ENCODE assay signal across 11 mouse cellular contexts in the genomic region with DNA sequence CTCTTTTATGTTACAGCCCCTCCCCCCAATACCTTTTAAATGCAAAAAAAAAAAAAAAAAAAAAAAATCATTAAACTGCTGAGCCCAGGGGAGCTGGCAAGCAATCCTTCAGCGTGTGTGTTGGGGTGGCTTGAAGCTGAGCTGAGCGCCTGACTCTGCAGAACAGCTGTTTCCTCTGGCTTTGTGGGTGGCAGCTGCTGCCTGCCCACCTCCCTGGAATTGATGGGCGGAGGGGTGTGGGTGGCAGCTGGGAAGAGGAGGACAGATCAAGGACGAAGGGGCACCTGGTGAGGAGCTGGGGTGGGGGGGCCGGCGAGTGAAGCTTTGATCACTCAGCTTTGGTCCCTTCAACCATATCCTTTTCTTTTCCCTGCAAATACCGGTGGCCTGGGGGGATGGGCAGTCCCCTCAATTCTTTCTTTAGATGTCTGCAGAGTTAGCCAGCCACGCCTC. TPM values are rescaled to one million over a fixed set of nuclear protein-coding genes. Genes with fewer than 3 reads are reported as not detected.
DNase-seq lines count a peak whose midpoint lies in the region; ATAC-seq and TF ChIP-seq lines count a peak whose summit lies in the region.
"Had no signal": no experiment of that assay in that cellular context is flagged by ENCODE, and none has a peak within 500 bp of the region (broad histone marks: within the 10 kb centered on the region; RNA-seq: fewer than 3 reads in every experiment).

No protein-coding gene starts in this region.

- H3K36me3 ChIP-seq in heart, embryonic 15.5 days, result no peaks in the 10 kb centered on the region
- H3K36me3 ChIP-seq in heart, adult 2 months (ENCODE audit: control insufficient read depth, insufficient read depth, low read length), result no peaks in the 10 kb centered on the region
- no peaks in the 10 kb centered on the region for H3K36me3 ChIP-seq in ES-Bruce4 (ENCODE audit: control insufficient read depth, insufficient read depth, low read length, poor library complexity, severe bottlenecking)
- H3K36me3 ChIP-seq in forebrain, embryonic 11.5 days (ENCODE audit: control insufficient read depth, insufficient read depth, low read length), result no peaks in the 10 kb centered on the region
- H3K36me3 ChIP-seq in midbrain, postnatal 0 days (ENCODE audit: insufficient read depth, low read length), result 0 out of 2 replicates have a peak, but pooled peaks cover 2% of the 10 kb centered on the region
- H3K36me3 ChIP-seq: liver, embryonic 15.5 days; stomach, embryonic 15.5 days had no signal

- no peaks in the 10 kb centered on the region for H3K27me3 ChIP-seq in heart, embryonic 15.5 days
- H3K27me3 ChIP-seq in heart, adult 2 months (ENCODE audit: control insufficient read depth, insufficient read depth, low read length), result no peaks in the 10 kb centered on the region
- H3K27me3 ChIP-seq in ES-Bruce4 (ENCODE audit: control insufficient read depth, insufficient read depth, low read length, poor library complexity, severe bottlenecking), result no peaks in the 10 kb centered on the region
- H3K27me3 ChIP-seq in forebrain, embryonic 11.5 days (ENCODE audit: control insufficient read depth, insufficient read depth, low read length), result no peaks in the 10 kb centered on the region
- H3K27me3 ChIP-seq in midbrain, postnatal 0 days (ENCODE audit: insufficient read depth, low read length), result no peaks in the 10 kb centered on the region
- H3K27me3 ChIP-seq: liver, embryonic 15.5 days; stomach, embryonic 15.5 days had no signal

- intact Hi-C loops in heart, adult 2 months (cut with DNase I), result no loop called here

- H3K4me2 ChIP-seq in heart, embryonic 15.5 days, result peak overlapping the region; percentile 43
- H3K4me2 ChIP-seq in forebrain, embryonic 11.5 days (ENCODE audit: low read depth, low read length, severe bottlenecking), result no peak overlapping the region
- H3K4me2 ChIP-seq in midbrain, postnatal 0 days (ENCODE audit: low read depth, low read length, poor library complexity, severe bottlenecking), result no peak overlapping the region
- H3K4me2 ChIP-seq: liver, embryonic 15.5 days; stomach, embryonic 15.5 days had no signal

- no peak for TF ChIP-seq POLR2A in heart, adult 2 months (IDR thresholded peaks at IDR 0.05; ENCODE audit: insufficient read depth, low read depth, low read length)
- no peak for TF ChIP-seq POLR2A in ES-Bruce4 (IDR thresholded peaks at IDR 0.05; ENCODE audit: insufficient read depth, low read length)

- no peak for TF ChIP-seq CTCF in heart, adult 2 months (IDR thresholded peaks at IDR 0.05)
- no peak for TF ChIP-seq CTCF in ES-Bruce4 (IDR thresholded peaks at IDR 0.05; ENCODE audit: low read depth, low read length)
- no peak for TF ChIP-seq CTCF in midbrain, postnatal 0 days (IDR thresholded peaks at IDR 0.05)

- H3K79me2 ChIP-seq in heart, adult 2 months (replicated peaks; ENCODE audit: control insufficient read depth, insufficient read depth, low read length), result no peaks in the 10 kb centered on the region

- 21% methylated on average over 8 of the region's 8 CpGs for WGBS in heart, embryonic 15.5 days
- WGBS in heart, adult 2 months, result 37% methylated on average over 8 of the region's 8 CpGs
- 8% methylated on average over 8 of the region's 8 CpGs for WGBS in forebrain, embryonic 11.5 days
- 10% methylated on average over 8 of the region's 8 CpGs for WGBS in midbrain, postnatal 0 days

- peaks cover 46% of the 10 kb centered on the region for H3K4me1 ChIP-seq in heart, embryonic 15.5 days (replicated peaks)
- peaks cover 18% of the 10 kb centered on the region for H3K4me1 ChIP-seq in heart, adult 2 months (ENCODE audit: control insufficient read depth, insufficient read depth, low read length)
- peaks cover 7% of the 10 kb centered on the region for H3K4me1 ChIP-seq in ES-Bruce4 (ENCODE audit: control insufficient read depth, insufficient read depth, low read length)
- H3K4me1 ChIP-seq in forebrain, embryonic 11.5 days (replicated peaks; ENCODE audit: control insufficient read depth, insufficient read depth, low read length), result peaks cover 10% of the 10 kb centered on the region
- H3K4me1 ChIP-seq in midbrain, postnatal 0 days (ENCODE audit: insufficient read depth, low read length), result no peaks in the 10 kb centered on the region

- H3K27ac ChIP-seq in heart, embryonic 15.5 days, result no peak overlapping the region
- H3K27ac ChIP-seq in heart, adult 2 months, result no peak overlapping the region
- H3K27ac ChIP-seq in ES-Bruce4 (ENCODE audit: insufficient read depth, low read length), result 0 out of 2 replicates have a peak overlapping the region, but pooled peaks have one; percentile 12
- H3K27ac ChIP-seq in forebrain, embryonic 11.5 days (ENCODE audit: low read depth, low read length), result no peak overlapping the region
- no peak overlapping the region for H3K27ac ChIP-seq in midbrain, postnatal 0 days (ENCODE audit: low read depth, low read length)
- H3K27ac ChIP-seq: liver, embryonic 15.5 days; stomach, embryonic 15.5 days had no signal

- H3K4me3 ChIP-seq in heart, embryonic 15.5 days, result no peak overlapping the region
- no peak overlapping the region for H3K4me3 ChIP-seq in heart, adult 2 months
- no peak overlapping the region for H3K4me3 ChIP-seq in ES-Bruce4 (ENCODE audit: low read depth, low read length)
- H3K4me3 ChIP-seq in forebrain, embryonic 11.5 days (ENCODE audit: low read depth, low read length), result no peak overlapping the region
- no peak overlapping the region for H3K4me3 ChIP-seq in midbrain, postnatal 0 days (ENCODE audit: low read depth, low read length)
- H3K4me3 ChIP-seq: erythroblast, embryonic 14.5 days; liver, embryonic 15.5 days; stomach, embryonic 15.5 days had no signal

- H3K9me3 ChIP-seq in heart, embryonic 15.5 days (replicated peaks), result no peaks in the 10 kb centered on the region
- no peaks in the 10 kb centered on the region for H3K9me3 ChIP-seq in ES-Bruce4 (replicated peaks; ENCODE audit: control insufficient read depth, insufficient read depth, low read length, poor library complexity, severe bottlenecking)
- no peaks in the 10 kb centered on the region for H3K9me3 ChIP-seq in forebrain, embryonic 11.5 days (ENCODE audit: control insufficient read depth, low read length)
- H3K9me3 ChIP-seq in midbrain, postnatal 0 days (ENCODE audit: low read length), result no peaks in the 10 kb centered on the region
- H3K9me3 ChIP-seq: liver, embryonic 15.5 days; stomach, embryonic 15.5 days had no signal

- ATAC-seq in heart, embryonic 15.5 days (replicated peaks; ENCODE audit: insufficient number of reproducible peaks, insufficient read depth, low FRiP score, low read depth), result no peak
- ATAC-seq in forebrain, embryonic 11.5 days (replicated peaks; ENCODE audit: low FRiP score), result no peak
- 0 out of 2 replicates have a peak, but pooled peaks have one; percentile 23 for ATAC-seq in midbrain, postnatal 0 days (ENCODE audit: low FRiP score)

- no peak for DNase-seq in heart, adult 2 months
- DNase-seq in forebrain, embryonic 11.5 days (ENCODE audit: low spot score), result peak; percentile 63
- DNase-seq in midbrain, postnatal 0 days (ENCODE audit: low spot score), result peak; percentile 55
- no peak for DNase-seq in layer of hippocampus, adult 18-20 months (ENCODE audit: low spot score in 2 of 2)
- DNase-seq in layer of hippocampus, postnatal 10 days (ENCODE audit: low spot score in 2 of 2), result no peak
- no peak for DNase-seq in right cerebral cortex, postnatal 25 days

- H3K9ac ChIP-seq in heart, embryonic 15.5 days, result no peak overlapping the region
- H3K9ac ChIP-seq in heart, adult 2 months (ENCODE audit: low read depth, low read length), result no peak overlapping the region
- no peak overlapping the region for H3K9ac ChIP-seq in ES-Bruce4 (ENCODE audit: low read depth, poor library complexity, severe bottlenecking)
- H3K9ac ChIP-seq in forebrain, embryonic 11.5 days (ENCODE audit: low read length), result no peak overlapping the region
- no peak overlapping the region for H3K9ac ChIP-seq in midbrain, postnatal 0 days (replicated peaks; ENCODE audit: low read length, poor library complexity, severe bottlenecking)
- H3K9ac ChIP-seq: liver, embryonic 15.5 days; stomach, embryonic 15.5 days had no signal

- TF ChIP-seq EP300 in heart, adult 2 months (IDR thresholded peaks at IDR 0.05; ENCODE audit: insufficient read depth, low read depth, low read length), result no peak
- TF ChIP-seq EP300 in ES-Bruce4 (IDR thresholded peaks at IDR 0.05; ENCODE audit: insufficient read depth, low read depth, low read length), result peak; percentile 82; the same call in 1 of the 2 replicates

RNA-seq across cellular contexts. Expression of a gene that starts 24.3 kb away (rescaled TPM):
- polyA plus RNA-seq in heart, embryonic 15.5 days (2015; fragmentation: Nextera tagmentation; extraction: Ambion mirVana), result 318 and 332 TPM in 2 replicates
- 10 to 100 TPM; 64.5 to 84.9 TPM for total RNA-seq in heart, adult 2 months (2021)
- 84.5 and 104 TPM in 2 replicates for polyA plus RNA-seq in heart, adult 2 months (2012; rRNA removed)
- polyA plus RNA-seq in ES-Bruce4 (2011; ENCODE audit: insufficient read depth, insufficient read length, low read depth, missing spikeins), result 541 and 557 TPM in 2 replicates
- polyA plus RNA-seq in forebrain, embryonic 11.5 days (2014; fragmentation: Nextera tagmentation; extraction: Ambion mirVana), result 823 and 865 TPM in 2 replicates
- total RNA-seq in midbrain, postnatal 0 days (2014; rRNA removed), result 119 and 193 TPM in 2 replicates
- 284 and 296 TPM in 2 replicates for polyA plus RNA-seq in midbrain, postnatal 0 days (2015; fragmentation: Nextera tagmentation; extraction: Ambion mirVana)
- 100 to 1,000 TPM; 136 to 144 TPM for total RNA-seq in layer of hippocampus, adult 18-20 months (2021)
- total RNA-seq in layer of hippocampus, postnatal 10 days (2021), result 100 to 1,000 TPM; 179 to 207 TPM

RNA-seq across cellular contexts. Expression of a gene that starts 34.1 kb away (rescaled TPM):
- 53.3 and 64.4 TPM in 2 replicates for polyA plus RNA-seq in heart, embryonic 15.5 days (2015; fragmentation: Nextera tagmentation; extraction: Ambion mirVana)
- total RNA-seq in heart, adult 2 months (2021), result 100 to 1,000 TPM in 1 of 2 experiments, 10 to 100 TPM in 1; 56.4 to 156 TPM
- 30.4 and 37.3 TPM in 2 replicates for polyA plus RNA-seq in heart, adult 2 months (2012; rRNA removed)
- polyA plus RNA-seq in ES-Bruce4 (2011; ENCODE audit: insufficient read depth, insufficient read length, low read depth, missing spikeins), result 171 and 178 TPM in 2 replicates
- 27.3 and 33.1 TPM in 2 replicates for polyA plus RNA-seq in forebrain, embryonic 11.5 days (2014; fragmentation: Nextera tagmentation; extraction: Ambion mirVana)
- total RNA-seq in midbrain, postnatal 0 days (2014; rRNA removed), result 44.4 and 57.7 TPM in 2 replicates
- polyA plus RNA-seq in midbrain, postnatal 0 days (2015; fragmentation: Nextera tagmentation; extraction: Ambion mirVana), result 220 and 237 TPM in 2 replicates
- total RNA-seq in layer of hippocampus, adult 18-20 months (2021), result 10 to 100 TPM; 21.3 to 24.7 TPM
- total RNA-seq in layer of hippocampus, postnatal 10 days (2021), result 10 to 100 TPM; 23.6 to 29.4 TPM

RNA-seq across cellular contexts. Expression of a gene that starts 48.9 kb away (rescaled TPM):
- polyA plus RNA-seq in heart, embryonic 15.5 days (2015; fragmentation: Nextera tagmentation; extraction: Ambion mirVana), result 73.6 and 78.0 TPM in 2 replicates
- total RNA-seq in heart, adult 2 months (2021), result 10 to 100 TPM; 29.5 to 32.5 TPM
- 41.6 and 50.5 TPM in 2 replicates for polyA plus RNA-seq in heart, adult 2 months (2012; rRNA removed)
- polyA plus RNA-seq in ES-Bruce4 (2011; ENCODE audit: insufficient read depth, insufficient read length, low read depth, missing spikeins), result 171 TPM in 2 replicates
- polyA plus RNA-seq in forebrain, embryonic 11.5 days (2014; fragmentation: Nextera tagmentation; extraction: Ambion mirVana), result 134 and 143 TPM in 2 replicates
- 44.2 and 58.1 TPM in 2 replicates for total RNA-seq in midbrain, postnatal 0 days (2014; rRNA removed)
- 42.1 and 47.9 TPM in 2 replicates for polyA plus RNA-seq in midbrain, postnatal 0 days (2015; fragmentation: Nextera tagmentation; extraction: Ambion mirVana)
- 10 to 100 TPM; 41.2 to 43.2 TPM for total RNA-seq in layer of hippocampus, adult 18-20 months (2021)
- 10 to 100 TPM; 55.9 to 63.8 TPM for total RNA-seq in layer of hippocampus, postnatal 10 days (2021)

RNA-seq across cellular contexts. Expression of a gene that starts 57.2 kb away (rescaled TPM):
- 0.66 and 3.1 TPM in 2 replicates for polyA plus RNA-seq in heart, embryonic 15.5 days (2015; fragmentation: Nextera tagmentation; extraction: Ambion mirVana)
- total RNA-seq in heart, adult 2 months (2021), result under 1 TPM in 1 of 2 experiments, not detected in 1; 0.70 TPM
- 0.23 and 0.38 TPM in 2 replicates for polyA plus RNA-seq in heart, adult 2 months (2012; rRNA removed)
- not detected in 2 replicates for polyA plus RNA-seq in ES-Bruce4 (2011; ENCODE audit: insufficient read depth, insufficient read length, low read depth, missing spikeins)
- polyA plus RNA-seq in forebrain, embryonic 11.5 days (2014; fragmentation: Nextera tagmentation; extraction: Ambion mirVana), result 0.08 TPM in 1 of 2 replicates, not detected in the other
- total RNA-seq in midbrain, postnatal 0 days (2014; rRNA removed), result not detected in 2 replicates
- not detected in 2 replicates for polyA plus RNA-seq in midbrain, postnatal 0 days (2015; fragmentation: Nextera tagmentation; extraction: Ambion mirVana)
- not detected for total RNA-seq in layer of hippocampus, adult 18-20 months (2021)
- under 1 TPM; 0.13 to 0.59 TPM for total RNA-seq in layer of hippocampus, postnatal 10 days (2021)

Comparison
In these comparisons a context has a peak if more than half of its experiments do, and no peak if none do; other contexts are left out.
1. DNase-seq: peak in forebrain, embryonic 11.5 days (single experiment) and midbrain, postnatal 0 days (single experiment); none in heart, adult 2 months (0 of 2), layer of hippocampus, adult 18-20 months (0 of 2), layer of hippocampus, postnatal 10 days (0 of 2) and right cerebral cortex, postnatal 25 days (single experiment).